Mouse (Mus musculus) brain, embryonic 14.5 days (tissue): ENCODE results near the gene Ost4.

ENCODE experiments used
- CTCF ChIP-seq: fragments of 200-500 bp; IDR thresholded peaks from 2 replicates; pipeline ENCODE4 v1.5.1; 2012; ENCODE audit warnings: inconsistent platforms, mild to moderate bottlenecking, moderate library complexity, borderline replicate concordance; ENCODE audit not compliant: insufficient read depth, insufficient read length; ENCODE audit errors: extremely low read depth
- POLR2A ChIP-seq: fragments of 200-500 bp; IDR thresholded peaks from 2 replicates; pipeline ENCODE4 v1.6.1; 2012; ENCODE audit warnings: mild to moderate bottlenecking, inconsistent platforms, borderline replicate concordance; ENCODE audit not compliant: poor library complexity, insufficient read depth, insufficient read length, severe bottlenecking; ENCODE audit errors: extremely low read depth

- TF ChIP-seq CTCF: no peak
- TF ChIP-seq POLR2A: no peak
These were observed 43.7 kb downstream of the Ost4 start for GRCm38 (mm10) chr5:30863852-30864251.
